Mouse (Mus musculus) right cerebral cortex, adult 2 months (tissue): Measurements from ENCODE around the gene Zap70.
A peak's percentile ranks its signal among the peaks of the same experiment; 100 is the strongest.
"Not testable (repeated sequence)": the region's sequence is repeated elsewhere in the genome, so short reads cannot be mapped to it uniquely, and the experiment has no call there.

ENCODE experiments used
- DNase-seq, 2 experiments: peaks; one replicate each; pipeline ENCODE4 v3.0.0; 2021 to 2022; ENCODE audit warnings: low spot score in 2 of 2

Gene Zap70

DNA sequence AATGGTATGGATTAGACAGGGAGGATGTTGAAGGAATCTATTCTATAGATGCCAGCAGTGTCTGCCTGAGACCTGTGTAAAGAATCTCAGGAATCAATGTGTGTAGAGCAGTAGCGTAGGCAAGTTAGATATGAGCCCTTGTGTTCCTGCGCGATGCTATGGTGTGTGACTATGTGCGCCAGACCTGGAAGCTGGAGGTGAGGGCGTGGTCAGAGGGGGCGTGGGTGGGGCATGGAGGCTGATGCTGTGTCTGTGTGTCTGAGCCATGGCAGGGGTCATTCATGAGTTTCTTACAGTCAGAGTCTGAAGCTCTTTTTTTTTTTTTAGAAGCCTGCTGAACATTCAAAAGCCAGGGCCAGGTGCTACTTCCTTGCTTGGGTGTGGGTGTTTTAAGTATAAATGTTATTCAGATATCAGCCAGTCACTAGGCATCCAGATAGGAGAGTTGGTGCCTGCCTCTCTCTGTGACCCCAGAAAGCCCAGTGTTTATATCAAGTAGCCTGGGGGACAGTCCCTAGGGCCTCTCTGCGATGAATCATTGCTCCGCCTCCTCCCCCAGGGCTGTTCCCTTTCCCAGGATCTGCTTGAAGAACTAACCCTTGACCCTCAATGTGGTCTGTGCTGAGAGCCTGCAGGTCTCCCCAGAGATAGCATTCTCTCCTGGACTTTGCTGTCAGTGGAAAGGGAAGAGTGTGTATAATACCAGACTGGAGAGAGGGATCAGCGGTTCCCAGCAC lies 10.8 kb downstream of the Zap70 start:
- DNase-seq, result no peak

- no peak for DNase-seq
Measured at GRCm38 (mm10) chr1:36780793-36781192, 19.2 kb downstream of the Zap70 start.

DNA sequence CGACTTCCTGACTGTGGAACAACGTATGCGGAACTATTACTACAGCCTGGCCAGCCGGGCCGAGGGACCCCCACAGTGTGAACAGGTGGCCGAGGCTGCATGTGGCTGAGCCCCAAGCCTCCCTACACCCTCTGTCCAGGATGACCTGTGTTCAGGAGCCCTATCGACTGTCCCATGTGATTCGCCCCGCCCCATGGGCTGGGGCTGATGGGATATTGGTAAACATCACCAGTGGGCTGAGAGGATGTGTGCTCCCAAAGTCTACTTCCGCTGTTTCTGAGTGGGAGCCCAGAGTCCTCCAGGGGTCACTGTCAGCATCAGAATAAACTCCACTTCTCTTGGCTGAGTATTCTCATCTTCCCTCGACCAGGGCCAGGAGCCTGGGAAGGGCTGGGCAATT lies 20.9 kb downstream of the Zap70 start:
- DNase-seq, result no peak

- DNase-seq, result peak; percentile 89 to 93
Measured at GRCm38 (mm10) chr1:36784365-36785134, 23.0 kb downstream of the Zap70 start.

GRCm38 (mm10) chr1:36785238-36785641 lies 23.6 kb downstream of the Zap70 start:
- DNase-seq, result peak; percentile 27 to 44

DNA sequence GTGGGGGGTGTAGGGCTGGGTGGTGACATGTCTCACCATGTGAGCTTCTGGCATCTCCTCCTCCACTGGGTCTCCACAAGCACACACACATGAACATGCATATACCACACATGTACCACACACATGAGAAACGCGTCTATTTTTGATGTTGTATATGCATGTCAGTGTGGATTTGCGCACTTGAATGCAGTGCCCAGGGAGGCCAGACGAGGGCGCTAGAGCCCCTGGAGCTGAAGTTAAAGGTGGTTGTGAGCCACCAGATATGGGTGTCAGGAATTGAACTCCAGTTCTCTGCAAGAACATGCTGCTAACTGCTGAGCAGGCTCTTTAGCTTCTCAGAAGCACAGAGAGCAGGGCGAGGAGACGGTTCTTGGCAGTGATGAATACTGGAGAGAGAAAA lies 24.8 kb downstream of the Zap70 start:
- DNase-seq, result no peak

GRCm38 (mm10) chr1:36789416-36789815 lies 27.8 kb downstream of the Zap70 start:
- DNase-seq, result no peak

DNA sequence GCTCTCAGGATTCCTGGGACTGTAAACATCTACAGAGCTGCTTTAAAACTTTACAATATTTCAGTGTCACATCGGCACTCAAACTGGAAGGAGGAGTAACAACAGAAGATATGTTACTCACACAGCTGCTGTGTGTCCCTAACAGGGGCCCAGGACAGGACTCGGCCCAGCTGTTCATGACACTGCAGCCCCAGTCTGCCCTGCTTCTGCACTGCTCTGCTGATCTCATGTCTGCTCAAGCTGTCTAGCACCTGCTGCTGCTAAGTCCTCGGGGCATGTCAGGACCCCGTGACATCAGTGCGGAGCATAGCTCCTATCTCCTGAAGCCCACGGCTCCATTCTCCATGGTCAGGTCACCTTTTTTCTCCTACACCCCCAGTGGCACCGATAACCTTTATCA lies 35.1 kb downstream of the Zap70 start:
- no peak for DNase-seq

DNA sequence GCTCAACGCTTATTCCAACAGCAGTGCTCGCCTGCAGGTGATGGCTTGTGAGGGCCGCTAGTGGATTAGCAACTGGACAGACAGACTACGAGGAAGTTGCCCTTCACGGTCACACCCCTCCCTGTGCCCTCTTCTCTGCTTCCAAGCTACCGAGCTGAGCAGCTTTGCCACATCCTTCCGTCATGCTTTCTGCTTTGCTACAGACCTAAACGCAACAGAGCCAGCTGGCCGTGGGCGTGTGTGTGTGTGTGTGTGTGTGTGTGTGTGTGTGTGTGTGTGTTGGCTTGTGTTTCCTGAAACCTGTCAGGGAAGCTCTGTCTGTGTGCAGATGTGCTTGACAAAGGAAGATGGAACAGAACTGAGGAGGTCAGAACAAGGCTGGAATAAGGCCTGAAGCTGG lies 35.9 kb downstream of the Zap70 start:
- peak; percentile 78 to 83 for DNase-seq

- DNase-seq, result no peak
Measured at GRCm38 (mm10) chr1:36800379-36801011, 38.9 kb downstream of the Zap70 start.

DNA sequence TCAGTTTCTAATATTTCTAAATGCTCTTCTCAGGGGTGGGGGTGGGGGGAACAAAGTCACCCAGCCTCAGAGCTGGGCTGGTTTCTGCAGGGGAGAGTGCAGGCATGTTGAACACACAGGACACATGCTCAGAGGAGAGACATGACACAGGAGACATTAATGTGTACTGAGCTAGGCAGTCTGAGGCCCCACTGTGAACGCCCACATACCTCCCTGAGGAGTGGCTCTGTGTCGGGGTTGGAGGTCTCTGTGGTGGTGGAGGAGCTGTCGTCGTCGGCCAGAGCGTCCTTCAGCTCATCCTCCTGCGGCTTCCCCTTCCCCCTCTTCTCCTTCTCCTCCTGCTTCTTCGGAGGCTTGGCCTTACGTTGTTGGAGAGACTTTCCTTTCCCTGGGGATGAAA lies 42.7 kb downstream of the Zap70 start:
- no peak for DNase-seq

DNA sequence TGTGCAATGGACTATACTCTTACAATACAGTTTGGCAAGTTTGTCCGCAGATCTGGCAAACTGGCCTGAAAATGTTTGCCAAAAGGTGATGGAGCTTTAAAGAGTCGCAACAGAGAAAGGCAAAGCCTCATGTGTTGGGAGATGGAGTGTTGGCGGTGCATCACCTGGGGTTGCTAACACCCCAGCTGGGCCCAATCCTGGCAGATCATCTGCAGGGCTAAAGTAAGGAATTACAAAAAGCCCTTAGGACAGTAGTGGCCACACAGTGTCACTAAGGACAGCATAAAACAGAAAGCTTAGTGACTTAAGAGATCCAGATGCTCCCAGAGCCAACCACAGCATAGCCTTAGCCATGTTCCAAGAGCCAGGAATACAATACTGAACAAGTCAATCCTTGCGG lies 43.2 kb downstream of the Zap70 start:
- no peak for DNase-seq

DNA sequence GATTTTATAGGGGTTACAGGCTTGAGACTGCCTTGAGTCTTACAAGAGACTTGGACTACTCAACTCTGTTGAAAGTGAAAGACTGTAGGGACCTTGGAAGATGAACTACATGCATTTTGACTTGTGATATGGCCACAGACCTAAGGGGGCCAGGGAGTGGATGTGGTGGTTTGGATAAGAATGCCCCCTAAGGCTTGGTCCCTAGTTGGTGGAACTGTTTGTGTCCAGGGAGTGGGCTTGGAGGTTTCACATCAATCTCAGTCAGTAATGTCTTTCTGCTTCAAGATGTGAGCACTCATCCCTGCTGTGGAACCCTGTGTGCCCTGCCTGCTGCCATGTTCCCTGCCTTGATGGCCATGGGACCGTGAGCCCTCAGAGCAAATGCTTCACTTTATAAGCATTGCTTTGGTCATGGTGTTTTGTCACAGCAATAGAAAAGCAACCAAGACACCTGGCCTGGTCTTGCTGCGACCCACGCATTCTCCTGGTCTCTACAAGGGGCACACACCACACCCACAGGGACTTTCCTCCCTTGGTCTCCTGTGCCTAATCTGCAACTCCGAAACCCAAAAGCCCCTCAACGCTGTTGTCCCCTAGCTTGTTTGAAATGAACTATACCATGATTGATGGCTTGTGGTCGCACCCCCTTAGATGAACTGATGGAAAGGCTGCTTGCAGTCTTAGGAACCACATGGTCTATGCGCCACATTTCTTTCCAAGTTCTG lies 44.7 kb downstream of the Zap70 start:
- DNase-seq, result no peak

DNA sequence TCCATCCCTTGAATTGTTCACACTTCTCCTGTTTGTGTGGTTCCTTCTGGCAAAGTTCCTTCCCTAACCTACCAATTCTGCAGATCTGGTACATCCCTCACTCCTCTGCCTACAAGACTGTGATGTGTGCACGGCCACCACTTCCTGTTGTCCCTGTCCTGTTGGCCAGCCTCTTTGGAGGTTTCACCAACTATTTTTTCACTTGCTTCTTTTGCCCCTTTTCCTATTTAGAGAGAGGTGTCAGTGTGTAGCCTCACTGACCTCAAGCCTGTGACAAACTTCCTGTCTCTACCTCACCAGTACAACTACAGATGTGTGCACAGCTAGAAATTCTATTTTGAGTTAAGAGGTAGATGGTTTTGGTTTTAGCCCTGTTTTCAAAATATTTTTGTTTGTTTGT lies 45.5 kb downstream of the Zap70 start:
- no peak for DNase-seq

DNA sequence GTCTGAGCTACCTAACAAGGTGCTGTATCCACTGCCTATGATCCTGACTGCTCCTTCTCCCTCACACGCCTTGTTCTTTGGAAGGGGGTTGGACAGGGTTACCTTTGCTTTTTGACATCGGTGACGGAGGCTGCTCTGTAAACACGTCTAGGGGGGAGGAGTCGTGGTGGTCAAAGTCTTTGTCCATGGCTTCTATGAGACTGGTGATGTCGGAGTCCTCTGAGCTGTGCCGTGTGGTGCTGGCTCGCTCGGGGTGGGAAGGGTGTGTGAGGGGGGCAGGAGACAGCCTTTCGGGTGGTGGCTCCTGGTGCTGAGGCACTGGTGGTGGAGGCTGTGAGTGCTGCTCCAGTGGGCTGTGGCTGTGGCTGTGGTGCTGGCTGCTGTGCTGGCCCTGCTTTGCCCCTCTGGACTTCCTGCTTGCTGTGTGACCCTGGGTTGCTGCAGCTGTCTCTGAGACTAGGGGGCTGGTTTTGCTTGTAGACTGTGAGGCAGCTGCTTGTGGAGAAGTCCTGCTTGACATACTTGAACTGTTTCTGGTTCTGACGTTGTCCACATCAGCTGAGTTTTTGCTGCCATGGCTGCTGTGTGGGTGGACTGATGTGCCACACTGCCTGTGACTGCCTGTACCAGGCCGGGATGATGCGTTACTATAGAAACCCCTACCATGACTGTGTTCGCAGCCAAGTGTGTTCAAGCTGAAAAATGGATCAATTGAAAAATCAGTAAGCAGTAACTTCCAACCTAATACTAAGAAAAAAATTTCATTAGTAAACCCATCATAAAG lies 46.4 kb downstream of the Zap70 start:
- DNase-seq, result peak in 1 of 2 experiments; percentile 39

DNA sequence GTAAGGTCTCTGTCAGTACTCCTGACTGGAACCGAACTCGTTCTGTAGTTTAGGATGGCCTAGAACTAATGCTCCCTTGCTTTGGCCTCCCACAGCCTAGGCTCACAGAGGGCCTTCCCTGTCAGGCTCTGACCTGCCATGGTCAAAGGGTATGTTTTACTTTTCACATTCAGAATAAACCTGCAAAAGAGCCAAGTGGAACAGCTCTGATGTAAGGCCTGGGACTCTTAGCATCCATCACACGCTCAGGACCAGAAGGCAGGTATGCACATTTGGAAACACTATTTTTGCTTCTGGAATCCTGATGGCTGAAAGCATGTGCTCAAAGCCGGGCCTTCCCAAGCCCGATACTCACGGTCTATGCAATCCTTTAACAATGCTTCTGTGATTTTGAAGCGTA lies 50.2 kb downstream of the Zap70 start:
- no peak for DNase-seq

DNA sequence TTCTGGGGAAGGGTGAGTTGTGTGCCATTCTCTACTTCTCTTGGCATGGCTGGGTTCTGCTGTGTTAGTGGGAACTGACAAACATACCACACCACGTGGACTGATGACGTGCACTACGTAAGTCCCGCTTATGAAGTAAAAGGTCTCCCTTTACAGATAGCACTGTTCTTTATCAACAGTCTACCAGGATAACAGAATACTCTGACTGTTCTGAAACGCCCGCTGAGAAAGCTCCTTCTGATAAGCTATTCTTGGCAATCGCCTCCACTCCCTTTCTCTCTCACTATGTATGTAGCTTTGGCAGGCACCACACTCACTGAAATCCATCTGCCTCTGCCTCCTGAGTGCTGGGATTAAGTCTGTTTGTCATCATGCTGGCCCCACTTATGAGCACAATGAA lies 51.8 kb downstream of the Zap70 start:
- DNase-seq, result peak; percentile 66 to 71

DNA sequence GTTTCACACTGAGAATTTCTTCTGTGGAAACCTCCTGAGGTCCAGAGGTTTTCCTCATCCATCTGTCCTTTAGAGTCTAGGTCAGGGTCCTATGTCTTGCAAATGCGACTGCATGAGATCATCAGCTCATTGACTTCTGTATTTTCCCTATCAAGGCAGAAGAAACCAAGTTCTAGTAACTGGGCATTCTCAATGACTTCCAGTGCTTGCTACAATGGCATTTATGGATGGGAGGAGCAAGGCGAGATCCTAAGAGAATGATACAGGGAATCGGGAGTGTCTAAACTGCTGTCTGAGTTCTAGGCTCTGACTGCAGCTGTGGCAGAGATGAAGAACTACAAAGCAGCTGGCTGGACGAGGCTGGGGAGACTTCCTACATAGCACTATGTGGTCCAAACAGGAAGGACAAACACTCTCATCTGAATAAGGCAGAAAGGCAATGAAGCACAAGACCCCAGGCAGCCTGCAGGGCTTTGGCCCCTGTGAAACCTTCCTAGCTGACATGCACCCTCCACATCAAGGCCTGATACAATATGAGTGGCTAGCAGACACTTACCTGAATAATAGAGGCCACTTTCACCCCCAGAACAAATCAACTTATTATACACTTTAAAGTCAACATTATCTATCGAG lies 52.8 kb downstream of the Zap70 start:
- DNase-seq, result no peak

DNA sequence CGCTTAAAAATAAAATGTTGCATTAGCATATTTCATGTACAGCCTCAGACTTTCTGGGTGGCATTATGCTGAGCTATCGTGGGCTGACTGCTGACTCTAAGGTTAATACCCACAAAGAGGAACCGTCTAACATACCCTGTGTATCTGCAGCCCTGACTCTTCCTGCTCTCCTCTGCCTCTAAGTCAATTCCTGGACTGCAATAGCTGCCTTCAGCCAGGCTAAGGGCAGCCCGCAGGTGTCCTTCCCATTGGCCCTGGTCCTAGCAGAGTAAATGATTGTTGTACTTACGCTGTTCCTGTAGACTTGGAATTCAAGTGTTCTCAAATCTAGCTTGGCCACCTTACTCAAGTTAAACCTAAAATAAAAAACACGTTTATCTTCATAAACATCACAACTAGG lies 53.6 kb downstream of the Zap70 start:
- DNase-seq, result no peak

GRCm38 (mm10) chr1:36821918-36822317 lies 60.3 kb downstream of the Zap70 start:
- DNase-seq, result not testable (repeated sequence)

DNA sequence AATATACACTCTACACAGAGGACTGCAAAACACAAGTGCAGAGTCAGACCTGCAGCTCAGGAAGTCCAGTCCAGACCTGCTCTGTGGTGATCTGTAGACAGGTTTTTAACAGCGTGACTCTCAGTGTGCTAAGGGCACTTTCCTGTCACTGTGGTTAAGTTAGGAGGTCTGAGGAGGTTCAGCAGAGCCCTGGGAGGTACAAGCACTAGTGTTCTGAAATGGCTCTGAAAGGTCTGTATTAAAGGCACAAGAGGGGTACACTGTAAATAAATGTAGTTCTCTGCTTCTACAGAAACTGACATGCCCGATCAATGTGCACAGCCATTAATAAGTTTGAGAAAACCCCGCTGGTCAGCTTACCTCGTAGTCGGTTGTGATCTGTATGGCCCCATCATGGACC lies 62.8 kb downstream of the Zap70 start:
- DNase-seq, result no peak
